Mouse (Mus musculus): Measurements from ENCODE around the gene Chic2.

- no peak for TF ChIP-seq POLR2A (IDR thresholded peaks at IDR 0.05; ENCODE audit: low read depth, low read length)
- no peak for TF ChIP-seq CTCF (IDR thresholded peaks at IDR 0.05; ENCODE audit: extremely low read depth, insufficient read depth, insufficient read length, insufficient replicate concordance)
Observed at GRCm38 (mm10) chr5:75045371-75045770, 797 bp upstream of the Chic2 start.

Data from spleen, adult 2 months (tissue).